Mouse (Mus musculus) small intestine, adult 2 months (tissue): Measurements from ENCODE around the gene E130208F15Rik. TPM values are rescaled to one million over a fixed set of nuclear protein-coding genes. Genes with fewer than 3 reads are reported as not detected.

Experiments used
- H3K27ac ChIP-seq: fragments of 200-500 bp; 2 replicates; pipeline ENCODE4 v1.5.1; 2012; ENCODE audit warnings: low read depth, low read length, control low read depth, inconsistent platforms; ENCODE audit not compliant: insufficient read depth
- H3K27me3 ChIP-seq: fragments of 200-500 bp; 2 replicates; pipeline ENCODE4 v1.6.1; 2012; ENCODE audit warnings: mild to moderate bottlenecking, moderate library complexity, low read length, inconsistent platforms; ENCODE audit not compliant: control insufficient read depth, insufficient read depth
- H3K36me3 ChIP-seq: fragments of 200-500 bp; 2 replicates; pipeline ENCODE4 v1.6.1; 2012; ENCODE audit warnings: mild to moderate bottlenecking, low read length, control low read depth, inconsistent platforms; ENCODE audit not compliant: control insufficient read depth, insufficient read depth
- H3K4me1 ChIP-seq: fragments of 200-500 bp; 2 replicates; pipeline ENCODE4 v1.6.1; 2012; ENCODE audit warnings: low read length, inconsistent platforms, mixed read lengths; ENCODE audit not compliant: control insufficient read depth, insufficient read depth, insufficient read length
- H3K4me3 ChIP-seq: fragments of 200-500 bp; 2 replicates; pipeline ENCODE4 v1.5.1; 2012; ENCODE audit warnings: low read depth, mild to moderate bottlenecking, control low read depth, inconsistent platforms, low read length, moderate library complexity
- CTCF ChIP-seq: fragments of 200-500 bp; IDR thresholded peaks from 2 replicates; pipeline ENCODE4 v1.5.1; 2012; ENCODE audit warnings: low read depth, mild to moderate bottlenecking, control low read depth, inconsistent platforms, low read length, moderate library complexity, mixed read lengths; ENCODE audit not compliant: insufficient replicate concordance, insufficient read length; ENCODE audit errors: extremely low read depth
- POLR2A ChIP-seq: fragments of 200-500 bp; IDR thresholded peaks from 2 replicates; pipeline ENCODE4 v1.6.1; 2012; ENCODE audit warnings: low read depth, mild to moderate bottlenecking, control low read depth, inconsistent platforms, low read length, moderate library complexity
- WGBS: fragments of 180-500 bp; shearing (Covaris S2); methylation state at CpG from one replicate; pipeline ENCODE4 v1.1.7; 2018; 5-methylcytosine and 5-hydroxymethylcytosine counted together
- polyA plus RNA-seq: library from polyadenylated mRNA; depleted of rRNA; stranded (reverse); fragments of >200 nt; gene quantifications from 2 replicates; pipeline ENCODE4 v1.2.3, GENCODE M21; 2012

E130208F15Rik gene
- polyA plus RNA-seq, 1 experiment, result 0.63 TPM

GRCm38 (mm10) chr7:30293795-30294194 lies 27.7 kb upstream of the E130208F15Rik start:
- 81% methylated on average over 13 of the region's 13 CpGs for WGBS
- TF ChIP-seq POLR2A (no peak), CTCF (no peak)
- no peak overlapping the region for H3K27ac ChIP-seq
- H3K27me3 ChIP-seq, result peaks cover 8% of the 10 kb centered on the region; the same call in 1 of the 2 replicates
- H3K4me1 ChIP-seq, result no peaks in the 10 kb centered on the region
- no peak overlapping the region for H3K4me3 ChIP-seq
- H3K36me3 ChIP-seq, result no peaks in the 10 kb centered on the region

DNA sequence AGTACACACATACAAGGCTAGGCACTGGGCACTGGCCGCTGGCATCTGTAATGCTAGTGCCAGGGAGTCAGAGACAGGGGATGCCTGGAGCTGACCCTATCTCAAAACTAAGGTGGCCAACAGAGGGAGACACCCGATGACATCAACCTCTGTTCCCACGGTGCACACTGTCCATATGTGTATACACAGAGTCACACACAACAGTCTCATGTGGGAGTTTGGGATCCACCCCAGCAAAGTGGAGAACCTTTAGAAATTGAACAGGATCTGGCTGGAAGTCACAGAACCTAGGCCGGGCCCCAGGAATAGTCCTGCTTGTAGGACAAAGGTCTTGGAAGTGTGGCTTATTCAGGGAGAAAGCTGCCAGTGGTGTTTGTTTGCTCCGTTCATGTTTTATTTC lies 27.2 kb upstream of the E130208F15Rik start:
- Histone ChIP-seq H3K36me3 (no peaks in the 10 kb centered on the region), H3K27me3 (peaks cover 6% of the 10 kb centered on the region; the same call in 1 of the 2 replicates), H3K4me1 (no peaks in the 10 kb centered on the region), H3K27ac (no peak overlapping the region), H3K4me3 (no peak overlapping the region)
- WGBS, result 68% methylated on average over 5 of the region's 5 CpGs
- TF ChIP-seq POLR2A (no peak), CTCF (no peak)

DNA sequence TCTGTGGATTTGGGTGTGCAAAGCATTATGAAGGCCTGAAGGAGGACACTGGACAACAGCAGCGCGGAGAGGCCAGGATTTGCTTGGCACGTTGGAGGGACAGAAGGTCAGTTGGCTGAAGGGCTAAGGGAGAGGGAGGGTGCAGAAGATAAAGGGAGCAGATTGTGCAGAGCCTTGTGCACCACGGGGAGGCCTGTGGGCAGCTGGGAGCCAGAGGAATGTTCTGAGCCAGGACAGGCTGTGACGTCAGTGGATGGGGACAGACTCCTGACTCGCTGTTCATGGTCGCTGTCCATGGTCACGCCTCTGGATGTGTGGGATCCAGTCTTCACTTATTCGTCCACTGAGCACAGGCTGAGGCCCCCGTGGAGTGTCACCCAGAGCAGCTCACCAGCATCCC lies 26.4 kb upstream of the E130208F15Rik start:
- Histone ChIP-seq H3K4me1 (no peaks in the 10 kb centered on the region), H3K27me3 (peaks cover 6% of the 10 kb centered on the region; the same call in 1 of the 2 replicates), H3K27ac (no peak overlapping the region), H3K36me3 (no peaks in the 10 kb centered on the region), H3K4me3 (no peak overlapping the region)
- WGBS, result 36% methylated on average over 10 of the region's 10 CpGs
- TF ChIP-seq CTCF, result no peak
- no peak for TF ChIP-seq POLR2A

GRCm38 (mm10) chr7:30296816-30297215 lies 24.7 kb upstream of the E130208F15Rik start:
- TF ChIP-seq CTCF, result no peak
- TF ChIP-seq POLR2A, result no peak
- H3K27me3 ChIP-seq, result peaks cover under 1% of the 10 kb centered on the region; the same call in 1 of the 2 replicates
- 87% methylated on average over 15 of the region's 15 CpGs for WGBS

GRCm38 (mm10) chr7:30297266-30297665 lies 24.3 kb upstream of the E130208F15Rik start:
- Histone ChIP-seq H3K4me3 (no peak overlapping the region), H3K4me1 (no peaks in the 10 kb centered on the region), H3K27ac (no peak overlapping the region), H3K27me3 (no peaks in the 10 kb centered on the region), H3K36me3 (no peaks in the 10 kb centered on the region)
- 80% methylated on average over 16 of the region's 16 CpGs for WGBS
- TF ChIP-seq CTCF (no peak), POLR2A (no peak)

More at GRCm38 (mm10) chr7:30296816-30297215, 24.7 kb upstream of the E130208F15Rik start:
- Histone ChIP-seq H3K4me3 (no peak overlapping the region), H3K4me1 (no peaks in the 10 kb centered on the region), H3K27ac (no peak overlapping the region), H3K36me3 (no peaks in the 10 kb centered on the region)

GRCm38 (mm10) chr7:30300914-30301313 lies 20.6 kb upstream of the E130208F15Rik start:
- Histone ChIP-seq H3K4me3 (no peak overlapping the region), H3K27me3 (no peaks in the 10 kb centered on the region), H3K36me3 (no peaks in the 10 kb centered on the region), H3K4me1 (no peaks in the 10 kb centered on the region), H3K27ac (no peak overlapping the region)
- TF ChIP-seq POLR2A (no peak), CTCF (peak; percentile 69; the same call in 1 of the 2 replicates)
- WGBS, result 41% methylated on average over 3 of the region's 3 CpGs

DNA sequence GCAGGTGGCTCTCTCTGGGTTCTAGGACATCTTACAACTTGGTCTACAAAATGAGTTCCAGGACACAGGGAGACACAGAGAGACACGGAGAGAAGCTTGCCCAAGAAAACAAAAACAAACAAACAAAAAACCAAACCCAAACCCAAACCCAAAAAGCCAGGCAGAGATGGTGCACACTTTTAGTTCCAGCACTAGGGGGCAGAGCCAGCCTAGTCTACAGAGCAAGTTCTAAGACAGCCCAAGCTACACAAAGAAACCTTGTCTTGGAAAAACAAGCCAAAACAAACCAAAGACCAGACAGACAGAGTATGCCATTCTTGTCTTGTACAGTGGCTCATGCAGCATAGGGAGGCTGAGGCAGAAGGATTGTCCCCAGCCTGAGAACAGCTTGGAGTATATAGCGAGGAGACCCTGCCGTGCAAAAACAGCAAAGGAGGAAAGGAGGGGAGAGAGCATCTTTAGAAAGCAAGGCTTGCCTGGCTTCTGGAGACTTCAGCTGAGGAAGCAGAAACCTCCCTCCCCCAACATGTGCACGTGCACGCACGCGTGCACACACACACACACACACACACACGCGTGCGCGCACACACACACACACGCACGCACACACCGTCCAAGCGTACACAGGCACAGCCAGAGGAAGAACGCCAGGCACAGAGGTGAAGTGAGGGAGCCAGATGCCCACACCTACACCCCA lies 15.3 kb upstream of the E130208F15Rik start:
- Histone ChIP-seq H3K4me3 (no peak overlapping the region), H3K4me1 (peaks cover 13% of the 10 kb centered on the region), H3K27ac (no peak overlapping the region), H3K27me3 (no peaks in the 10 kb centered on the region), H3K36me3 (no peaks in the 10 kb centered on the region)
- TF ChIP-seq POLR2A (no peak), CTCF (no peak)
- WGBS, result 82% methylated on average over 16 of the region's 16 CpGs
